Mouse (Mus musculus) midbrain, embryonic 13.5 days (tissue): ENCODE results near the gene Tmem44. TPM values are rescaled to one million over a fixed set of nuclear protein-coding genes. Genes with fewer than 3 reads are reported as not detected.

Experiments used
- ATAC-seq: fragments of 200-750 bp; cut with Nextera tagmentation; 2 replicates; pipeline ENCODE4 v1.8.0; 2017; ENCODE audit warnings: mild to moderate bottlenecking, moderate TSS enrichment, moderate library complexity
- H3K27ac ChIP-seq: fragments of 300-500 bp; sonication (generic); 2 replicates; pipeline ENCODE4 v1.5.1; 2015; ENCODE audit warnings: inconsistent platforms, mild to moderate bottlenecking, moderate library complexity
- H3K27me3 ChIP-seq: fragments of 300-500 bp; sonication (generic); 2 replicates; pipeline ENCODE4 v1.6.1; 2015; ENCODE audit warnings: mild to moderate bottlenecking, inconsistent platforms
- H3K36me3 ChIP-seq: fragments of 300-500 bp; sonication (generic); 2 replicates; pipeline ENCODE4 v1.6.1; 2015; ENCODE audit warnings: mild to moderate bottlenecking, inconsistent platforms
- H3K4me1 ChIP-seq: fragments of 300-500 bp; sonication (generic); replicated peaks from 2 replicates; pipeline ENCODE4 v1.6.1; 2015; ENCODE audit warnings: inconsistent platforms
- H3K4me2 ChIP-seq: fragments of 300-500 bp; sonication (generic); replicated peaks from 2 replicates; pipeline ENCODE4 v1.6.1; 2015; ENCODE audit warnings: moderate library complexity, mild to moderate bottlenecking, inconsistent platforms
- H3K4me3 ChIP-seq: fragments of 300-500 bp; sonication (generic); replicated peaks from 2 replicates; pipeline ENCODE4 v1.5.1; 2015; ENCODE audit warnings: mild to moderate bottlenecking, inconsistent platforms
- H3K9ac ChIP-seq: fragments of 300-500 bp; sonication (generic); replicated peaks from 2 replicates; pipeline ENCODE4 v1.6.1; 2015; ENCODE audit warnings: mild to moderate bottlenecking, inconsistent platforms
- H3K9me3 ChIP-seq: fragments of 300-500 bp; sonication (generic); 2 replicates; pipeline ENCODE4 v1.6.1; 2016; ENCODE audit warnings: mild to moderate bottlenecking, inconsistent platforms
- WGBS: fragments of 180-500 bp; shearing (Covaris S2); methylation state at CpG from one replicate; pipeline ENCODE4 v1.1.7; 2015; 5-methylcytosine and 5-hydroxymethylcytosine counted together
- polyA plus RNA-seq: library from polyadenylated mRNA; unstranded; fragments of >200 nt; fragmentation: Nextera tagmentation; extraction: Ambion mirVana; gene quantifications from 2 replicates; pipeline ENCODE4 v1.2.1, GENCODE M21; 2015

Gene Tmem44
- polyA plus RNA-seq, 1 experiment from 2014 or later = 70.9 TPM

- H3K27me3 ChIP-seq = no peaks in the 10 kb centered on the region
- no peak overlapping the region for H3K9ac ChIP-seq
- no peak overlapping the region for H3K27ac ChIP-seq
- no peak for ATAC-seq
- no peak overlapping the region for H3K4me3 ChIP-seq
- no peak overlapping the region for H3K4me2 ChIP-seq
- H3K9me3 ChIP-seq = no peaks in the 10 kb centered on the region
- WGBS = 55% methylated on average over 8 of the region's 8 CpGs
- peaks cover 29% of the 10 kb centered on the region for H3K4me1 ChIP-seq
- peaks cover 37% of the 10 kb centered on the region for H3K36me3 ChIP-seq
These were observed 38.1 kb downstream of the Tmem44 start for GRCm38 (mm10) chr16:30512375-30513049.

GRCm38 (mm10) chr16:30511563-30512340 is 38.9 kb downstream of the Tmem44 start:
- H3K4me2 ChIP-seq = peak overlapping the region; percentile 63
- H3K9me3 ChIP-seq = no peaks in the 10 kb centered on the region
- H3K36me3 ChIP-seq = peaks cover 30% of the 10 kb centered on the region
- ATAC-seq = no peak
- 0 out of 2 replicates have a peak overlapping the region, but pooled peaks have one; percentile 95 for H3K27ac ChIP-seq
- peak overlapping the region; percentile 83 for H3K9ac ChIP-seq
- no peaks in the 10 kb centered on the region for H3K27me3 ChIP-seq
- H3K4me3 ChIP-seq = peak overlapping the region; percentile 69
- peaks cover 29% of the 10 kb centered on the region for H3K4me1 ChIP-seq
- 81% methylated on average over 13 of the region's 13 CpGs for WGBS

- Histone ChIP-seq H3K9me3 (no peaks in the 10 kb centered on the region), H3K4me1 (peaks cover 29% of the 10 kb centered on the region), H3K4me2 (peak overlapping the region; percentile 63), H3K4me3 (peak overlapping the region; percentile 69), H3K27me3 (no peaks in the 10 kb centered on the region), H3K9ac (peak overlapping the region; percentile 83), H3K27ac (peak overlapping the region; percentile 95), H3K36me3 (peaks cover 24% of the 10 kb centered on the region)
- peak; percentile 93 for ATAC-seq
- WGBS = 3% methylated on average over 44 of the region's 44 CpGs
These were observed 39.9 kb downstream of the Tmem44 start for GRCm38 (mm10) chr16:30510504-30511451.

GRCm38 (mm10) chr16:30510091-30510490 is 40.6 kb downstream of the Tmem44 start:
- 47% methylated on average over 9 of the region's 9 CpGs for WGBS
- Histone ChIP-seq H3K27me3 (no peaks in the 10 kb centered on the region), H3K27ac (peak overlapping the region; percentile 95; the same call in 1 of the 2 replicates), H3K4me1 (peaks cover 29% of the 10 kb centered on the region), H3K9ac (peak overlapping the region; percentile 83), H3K9me3 (no peaks in the 10 kb centered on the region), H3K36me3 (peaks cover 17% of the 10 kb centered on the region), H3K4me2 (peak overlapping the region; percentile 63), H3K4me3 (peak overlapping the region; percentile 69)
- ATAC-seq = no peak

GRCm38 (mm10) chr16:30509340-30509739 is 41.3 kb downstream of the Tmem44 start:
- Histone ChIP-seq H3K36me3 (peaks cover 11% of the 10 kb centered on the region), H3K4me2 (no peak overlapping the region), H3K9ac (no peak overlapping the region), H3K9me3 (no peaks in the 10 kb centered on the region), H3K27me3 (no peaks in the 10 kb centered on the region), H3K4me3 (no peak overlapping the region), H3K27ac (no peak overlapping the region), H3K4me1 (peaks cover 29% of the 10 kb centered on the region)
- WGBS = 94% methylated on average over 12 of the region's 12 CpGs
- no peak for ATAC-seq

GRCm38 (mm10) chr16:30508738-30509137 is 41.9 kb downstream of the Tmem44 start:
- WGBS = 88% methylated on average over 9 of the region's 9 CpGs
- Histone ChIP-seq H3K36me3 (peaks cover 5% of the 10 kb centered on the region), H3K4me1 (peaks cover 29% of the 10 kb centered on the region), H3K9ac (no peak overlapping the region), H3K9me3 (no peaks in the 10 kb centered on the region), H3K4me2 (no peak overlapping the region), H3K27me3 (peaks cover under 1% of the 10 kb centered on the region; the same call in 1 of the 2 replicates), H3K4me3 (no peak overlapping the region), H3K27ac (no peak overlapping the region)
- no peak for ATAC-seq

GRCm38 (mm10) chr16:30507120-30507519 is 43.5 kb downstream of the Tmem44 start:
- H3K9ac ChIP-seq = no peak overlapping the region
- ATAC-seq = no peak
- WGBS = 75% methylated on average over 10 of the region's 10 CpGs

GRCm38 (mm10) chr16:30505311-30506031 is 45.2 kb downstream of the Tmem44 start:
- Histone ChIP-seq H3K4me1 (peaks cover 13% of the 10 kb centered on the region; the same call in 1 of the 2 replicates), H3K27me3 (peaks cover 5% of the 10 kb centered on the region; the same call in 1 of the 2 replicates), H3K27ac (no peak overlapping the region), H3K9ac (no peak overlapping the region), H3K4me2 (no peak overlapping the region), H3K9me3 (no peaks in the 10 kb centered on the region), H3K36me3 (no peaks in the 10 kb centered on the region), H3K4me3 (no peak overlapping the region)
- WGBS = 76% methylated on average over 11 of the region's 11 CpGs
- ATAC-seq = no peak

More at GRCm38 (mm10) chr16:30507120-30507519, 43.5 kb downstream of the Tmem44 start:
- Histone ChIP-seq H3K36me3 (no peaks in the 10 kb centered on the region), H3K9me3 (no peaks in the 10 kb centered on the region), H3K27ac (no peak overlapping the region), H3K4me2 (no peak overlapping the region), H3K4me1 (peaks cover 23% of the 10 kb centered on the region), H3K27me3 (peaks cover 5% of the 10 kb centered on the region; the same call in 1 of the 2 replicates), H3K4me3 (no peak overlapping the region)

- no peaks in the 10 kb centered on the region for H3K36me3 ChIP-seq
- no peaks in the 10 kb centered on the region for H3K9me3 ChIP-seq
- H3K9ac ChIP-seq = no peak overlapping the region
- H3K27ac ChIP-seq = no peak overlapping the region
- peaks cover 7% of the 10 kb centered on the region; the same call in 1 of the 2 replicates for H3K4me1 ChIP-seq
- H3K4me2 ChIP-seq = no peak overlapping the region
- H3K4me3 ChIP-seq = no peak overlapping the region
- H3K27me3 ChIP-seq = peaks cover 5% of the 10 kb centered on the region; the same call in 1 of the 2 replicates
- no peak for ATAC-seq
- 78% methylated on average over 4 of the region's 4 CpGs for WGBS
These were observed 45.8 kb downstream of the Tmem44 start for GRCm38 (mm10) chr16:30504856-30505255.

GRCm38 (mm10) chr16:30503958-30504357 is 46.7 kb downstream of the Tmem44 start:
- Histone ChIP-seq H3K27ac (no peak overlapping the region), H3K9me3 (no peaks in the 10 kb centered on the region), H3K36me3 (no peaks in the 10 kb centered on the region), H3K4me3 (no peak overlapping the region), H3K4me2 (no peak overlapping the region), H3K27me3 (peaks cover 5% of the 10 kb centered on the region; the same call in 1 of the 2 replicates), H3K9ac (no peak overlapping the region), H3K4me1 (peaks cover 13% of the 10 kb centered on the region)
- 23% methylated on average over 15 of the region's 15 CpGs for WGBS
- ATAC-seq = peak; percentile 21; the same call in 1 of the 2 replicates
